Mouse (Mus musculus): ENCODE measurements around the gene Aen. TPM values are rescaled to one million over a fixed set of nuclear protein-coding genes. Genes with fewer than 3 reads are reported as not detected.

The Aen gene
- polyA plus RNA-seq, 1 experiment from 2014 or later = 36.6 TPM

GRCm38 (mm10) chr7:78953886-78954572 lies 58.4 kb downstream of the Aen start:
- no peak overlapping the region for H3K9ac ChIP-seq
- peaks cover 27% of the 10 kb centered on the region for H3K4me1 ChIP-seq
- no peaks in the 10 kb centered on the region for H3K27me3 ChIP-seq
- no peaks in the 10 kb centered on the region for H3K36me3 ChIP-seq
- H3K4me3 ChIP-seq (replicated peaks) = no peak overlapping the region
- H3K4me2 ChIP-seq (replicated peaks) = peak overlapping the region; percentile 36
- H3K27ac ChIP-seq (replicated peaks) = peak overlapping the region; percentile 85
- 14% methylated on average over 11 of the region's 11 CpGs for WGBS
- ATAC-seq (ENCODE audit: insufficient number of reproducible peaks, low FRiP score, low TSS enrichment, low read depth) = no peak
- no peaks in the 10 kb centered on the region for H3K9me3 ChIP-seq (replicated peaks)

GRCm38 (mm10) chr7:78954619-78955018 lies 59.0 kb downstream of the Aen start:
- Histone ChIP-seq H3K9me3 (replicated peaks) (no peaks in the 10 kb centered on the region), H3K4me3 (replicated peaks) (no peak overlapping the region), H3K27me3 (no peaks in the 10 kb centered on the region), H3K27ac (replicated peaks) (peak overlapping the region; percentile 85), H3K4me2 (replicated peaks) (0 out of 2 replicates have a peak overlapping the region, but pooled peaks have one; percentile 10), H3K36me3 (no peaks in the 10 kb centered on the region), H3K9ac (no peak overlapping the region), H3K4me1 (peaks cover 27% of the 10 kb centered on the region)
- no peak for ATAC-seq (ENCODE audit: insufficient number of reproducible peaks, low FRiP score, low TSS enrichment, low read depth)
- WGBS = 49% methylated on average over 6 of the region's 6 CpGs

DNA sequence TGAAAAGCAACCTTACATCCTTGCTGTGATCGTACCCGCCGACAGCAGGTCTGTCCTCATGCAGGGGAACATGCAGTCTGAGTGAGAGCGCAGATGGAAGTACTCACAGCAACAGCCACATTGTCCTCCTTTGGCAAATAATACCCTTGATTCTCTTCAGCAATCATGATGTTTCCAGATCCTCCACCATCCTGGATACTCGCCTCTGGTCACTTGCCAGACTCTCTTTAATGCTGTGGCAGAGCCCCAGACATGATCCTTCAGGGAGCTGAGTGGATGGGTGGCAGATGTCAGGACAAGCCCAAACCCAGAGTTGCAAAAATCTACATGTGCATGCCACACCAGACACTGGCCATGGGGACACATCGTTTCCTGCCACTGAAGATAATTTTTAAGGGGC lies 59.4 kb downstream of the Aen start:
- Histone ChIP-seq H3K4me3 (replicated peaks) (no peak overlapping the region), H3K9ac (no peak overlapping the region), H3K27ac (replicated peaks) (peak overlapping the region; percentile 85), H3K36me3 (no peaks in the 10 kb centered on the region), H3K9me3 (replicated peaks) (no peaks in the 10 kb centered on the region), H3K4me1 (peaks cover 27% of the 10 kb centered on the region), H3K27me3 (no peaks in the 10 kb centered on the region), H3K4me2 (replicated peaks) (0 out of 2 replicates have a peak overlapping the region, but pooled peaks have one; percentile 10)
- peak; percentile 27; the same call in 1 of the 2 replicates for ATAC-seq (ENCODE audit: insufficient number of reproducible peaks, low FRiP score, low TSS enrichment, low read depth)
- 45% methylated on average over 6 of the region's 6 CpGs for WGBS

DNA sequence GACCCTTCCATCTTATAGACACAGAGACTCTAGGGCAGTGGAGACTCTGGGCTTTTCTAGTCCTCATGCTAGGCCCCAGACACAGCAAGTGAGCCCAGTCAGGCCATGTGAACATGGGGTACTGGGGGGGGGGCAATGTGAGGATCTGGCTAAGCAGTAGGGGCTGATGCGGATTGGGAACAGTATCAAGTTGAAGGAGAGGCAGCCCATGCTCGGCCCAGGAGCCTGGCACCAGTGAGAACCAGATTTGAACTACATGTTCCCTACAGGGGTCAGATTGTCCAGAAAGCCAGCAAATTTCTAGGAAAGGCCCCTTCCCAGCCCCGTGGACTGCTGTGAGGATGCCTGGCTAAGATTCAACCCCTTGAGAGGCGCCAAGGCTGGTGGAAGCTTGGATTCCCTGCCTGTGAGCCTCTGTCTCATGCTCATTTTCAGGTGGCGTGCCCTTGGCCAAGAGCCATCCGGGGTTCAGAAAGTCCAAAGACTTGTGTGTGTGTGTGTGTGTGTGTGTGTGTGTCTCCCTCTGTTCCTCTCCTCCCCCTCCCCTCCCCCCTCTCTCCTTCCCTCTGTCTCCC lies 62.9 kb downstream of the Aen start:
- Histone ChIP-seq H3K4me1 (peaks cover 17% of the 10 kb centered on the region), H3K4me2 (replicated peaks) (no peak overlapping the region), H3K4me3 (replicated peaks) (no peak overlapping the region), H3K27ac (replicated peaks) (no peak overlapping the region), H3K27me3 (no peaks in the 10 kb centered on the region), H3K9me3 (replicated peaks) (no peaks in the 10 kb centered on the region), H3K36me3 (no peaks in the 10 kb centered on the region), H3K9ac (no peak overlapping the region)
- no peak for ATAC-seq (ENCODE audit: insufficient number of reproducible peaks, low FRiP score, low TSS enrichment, low read depth)
- WGBS = 66% methylated on average over 6 of the region's 6 CpGs

Small RNA genes lying within 50 kb of the gene (microRNA-seq; reads per million reads assigned to microRNA genes)
- 6.6 reads per million, percentile 25 among the genes with 10 or more reads in this experiment for gene Mir7-2 (ENCODE audit: borderline number of aligned reads)

Other genes starting within 250 kb of the Aen start
- 4.0 and 6.2 TPM in 2 replicates for gene Ntrk3, start 157.8 kb upstream of the Aen start, polyA plus RNA-seq (2015; fragmentation: Nextera tagmentation; extraction: Ambion mirVana)
- 69.5 and 74.8 TPM in 2 replicates for gene Mrps11, start 112.7 kb upstream of the Aen start, polyA plus RNA-seq (2015; fragmentation: Nextera tagmentation; extraction: Ambion mirVana)
- gene Mrpl46, start 112.3 kb upstream of the Aen start, polyA plus RNA-seq (2015; fragmentation: Nextera tagmentation; extraction: Ambion mirVana) = 51.1 and 51.5 TPM in 2 replicates
- gene Det1, start 48.6 kb upstream of the Aen start, polyA plus RNA-seq (2015; fragmentation: Nextera tagmentation; extraction: Ambion mirVana) = 16.5 and 18.1 TPM in 2 replicates
- gene Isg20, start 17.6 kb downstream of the Aen start, polyA plus RNA-seq (2015; fragmentation: Nextera tagmentation; extraction: Ambion mirVana) = 6.1 and 6.5 TPM in 2 replicates
- gene Acan, start 157.6 kb downstream of the Aen start, polyA plus RNA-seq (2015; fragmentation: Nextera tagmentation; extraction: Ambion mirVana) = 16.4 and 26.3 TPM in 2 replicates
- gene Hapln3, start 235.2 kb downstream of the Aen start, polyA plus RNA-seq (2015; fragmentation: Nextera tagmentation; extraction: Ambion mirVana) = 4.1 and 4.5 TPM in 2 replicates

Measured in embryonic facial prominence, embryonic 15.5 days (tissue).